Mouse (Mus musculus) erythroid progenitor cell, adult 5-6 weeks (primary cell): ENCODE measurements around the gene Hsf2. TPM values are rescaled to one million over a fixed set of nuclear protein-coding genes. Genes with fewer than 3 reads are reported as not detected.
"Not testable (repeated sequence)": the region's sequence is repeated elsewhere in the genome, so short reads cannot be mapped to it uniquely, and the experiment has no call there.

Experiments
- ATAC-seq: replicated peaks from 2 replicates; pipeline ENCODE4 v1.8.0; 2016; ENCODE audit warnings: moderate number of reproducible peaks, mild to moderate bottlenecking, moderate TSS enrichment, inconsistent platforms; ENCODE audit not compliant: poor library complexity, low FRiP score, severe bottlenecking
- total RNA-seq, 2 experiments: library from RNA; stranded (forward) in 1 of 2; stranded (reverse) in 1 of 2; fragments of 150-400 nt in 1 of 2; fragments of 186-747, 209-891 nt in 1 of 2; gene quantifications; 2 replicates each; pipeline versions ENCODE4 v1.2.3 to v1.2.4; 2015 to 2017; ENCODE audit warnings: low replicate concordance in 2 of 2

Hsf2 gene
- total RNA-seq (2015; ENCODE audit: low replicate concordance) (1.8 TPM in 1 of 2 replicates, not detected in the other), total RNA-seq (2017; ENCODE audit: low replicate concordance) (1.3 TPM in 1 of 2 replicates, not detected in the other)

GRCm38 (mm10) chr10:57485908-57486541 lies at the start of gene Hsf2:
TSS of gene Hsf2 (plus strand) at chr10:57486385.
- ATAC-seq, result peak; percentile 95

DNA sequence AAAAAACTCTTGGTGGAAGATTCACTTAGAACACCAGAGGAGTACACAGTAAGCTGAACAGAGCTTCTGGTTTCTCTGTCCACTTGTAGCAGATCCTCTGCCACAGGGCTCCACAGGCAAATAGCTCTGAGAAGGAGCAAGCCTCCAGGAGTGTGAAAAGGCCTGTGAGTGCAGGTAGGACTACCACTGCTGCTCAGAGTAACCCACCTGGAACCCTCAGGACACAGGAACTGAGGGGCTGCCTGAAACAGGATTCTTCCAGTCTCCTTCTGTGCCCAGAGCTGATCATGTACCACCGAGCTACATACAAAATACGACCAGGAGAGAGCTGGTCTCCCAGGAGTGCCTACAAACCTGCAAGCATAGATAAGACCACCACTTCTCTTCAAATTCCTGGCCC lies 48.3 kb upstream of the Hsf2 start:
- ATAC-seq, result no peak

DNA sequence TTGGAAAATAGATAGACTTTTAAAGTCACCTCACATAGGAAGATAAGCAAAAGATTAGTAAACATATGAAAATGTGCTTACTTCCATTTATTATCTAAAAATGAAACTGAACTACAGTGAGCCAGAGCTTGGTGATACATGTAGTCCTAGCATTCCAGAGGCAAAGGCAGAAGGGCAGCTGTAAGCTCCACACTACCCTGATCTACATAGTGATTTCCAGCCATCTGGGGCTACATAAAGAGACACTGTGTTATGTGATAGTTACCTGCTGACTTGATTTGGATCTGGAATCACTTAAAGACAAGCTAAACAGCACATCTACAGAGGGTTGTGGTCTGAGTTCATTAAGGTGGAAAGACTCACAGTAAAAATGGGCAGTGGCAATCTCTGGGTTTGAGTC lies 45.1 kb upstream of the Hsf2 start:
- no peak for ATAC-seq

DNA sequence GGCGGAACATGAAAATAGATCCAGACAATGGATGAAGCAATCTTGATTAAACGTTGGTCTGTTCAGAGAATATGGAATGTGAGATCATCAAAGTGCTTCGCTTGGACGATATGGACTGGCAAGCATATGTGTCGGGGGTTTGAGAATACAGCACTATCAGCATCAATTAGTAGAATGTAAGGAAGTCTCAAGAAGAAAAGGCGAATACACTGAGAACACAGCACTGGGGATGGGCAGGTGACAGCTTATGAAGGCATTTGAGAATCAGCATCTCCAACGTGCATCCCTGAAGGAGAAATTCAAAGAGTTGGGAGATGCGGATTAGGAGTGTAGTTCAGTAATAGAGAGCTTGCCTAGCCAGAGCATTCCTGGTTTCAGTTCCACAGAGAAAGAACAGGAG lies 41.8 kb upstream of the Hsf2 start:
- no peak for ATAC-seq

DNA sequence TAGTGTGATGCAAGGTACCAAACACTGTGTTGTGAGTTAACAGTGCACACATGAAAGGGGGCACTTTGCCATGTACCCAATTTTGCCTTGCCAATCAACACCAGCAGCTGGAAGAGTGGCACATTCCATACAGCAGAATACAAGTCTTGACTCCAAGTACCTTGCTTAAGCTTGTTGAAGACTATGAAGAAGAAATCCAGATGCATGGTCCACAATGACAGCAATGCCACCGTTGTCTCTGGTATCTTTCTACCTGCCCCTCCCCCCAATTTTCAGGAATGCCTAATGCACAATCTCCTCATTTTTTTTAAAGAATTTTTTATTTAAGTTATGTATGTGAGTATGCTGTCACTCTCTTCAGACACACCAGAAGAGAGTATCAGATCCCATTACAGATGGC lies 40.5 kb upstream of the Hsf2 start:
- no peak for ATAC-seq

DNA sequence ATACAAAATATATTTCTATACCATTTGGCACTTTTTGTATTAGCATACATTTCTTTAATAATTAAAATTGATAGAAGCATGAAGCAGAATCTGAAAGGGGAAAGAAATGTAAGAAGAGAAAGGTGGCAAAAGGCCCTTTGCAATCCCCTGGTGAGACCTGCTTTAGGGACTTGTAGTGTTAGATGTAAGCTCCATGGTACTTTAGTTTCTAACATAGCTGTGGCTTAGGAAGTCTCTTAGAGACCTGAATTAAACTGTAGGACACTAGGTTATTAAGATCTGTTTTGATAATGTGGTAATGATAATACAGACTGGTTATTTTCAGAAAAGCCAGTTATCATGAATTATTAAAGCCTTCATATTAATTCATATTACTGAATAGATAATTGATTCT lies 38.5 kb upstream of the Hsf2 start:
- ATAC-seq, result no peak

GRCm38 (mm10) chr10:57448051-57448716 lies 38.0 kb upstream of the Hsf2 start:
- peak; percentile 82 for ATAC-seq

DNA sequence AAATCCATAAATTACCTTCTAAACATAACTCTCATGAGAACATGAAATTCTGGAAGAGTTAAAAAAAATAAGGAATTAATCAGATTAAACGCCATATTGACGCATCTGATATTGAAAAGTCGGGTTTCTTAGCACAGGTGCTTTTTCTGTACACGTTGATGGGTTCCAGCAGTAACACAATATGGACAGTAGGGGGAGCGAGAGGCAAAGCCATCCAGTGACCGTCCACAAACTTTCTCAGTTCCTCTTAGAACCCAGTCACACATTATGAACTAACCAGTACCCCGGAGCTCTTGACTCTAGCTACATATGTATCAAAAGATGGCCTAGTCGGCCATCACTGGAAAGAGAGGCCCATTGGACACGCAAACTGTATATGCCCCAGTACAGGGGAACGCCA lies 22.9 kb upstream of the Hsf2 start:
- ATAC-seq, result not testable (repeated sequence)

DNA sequence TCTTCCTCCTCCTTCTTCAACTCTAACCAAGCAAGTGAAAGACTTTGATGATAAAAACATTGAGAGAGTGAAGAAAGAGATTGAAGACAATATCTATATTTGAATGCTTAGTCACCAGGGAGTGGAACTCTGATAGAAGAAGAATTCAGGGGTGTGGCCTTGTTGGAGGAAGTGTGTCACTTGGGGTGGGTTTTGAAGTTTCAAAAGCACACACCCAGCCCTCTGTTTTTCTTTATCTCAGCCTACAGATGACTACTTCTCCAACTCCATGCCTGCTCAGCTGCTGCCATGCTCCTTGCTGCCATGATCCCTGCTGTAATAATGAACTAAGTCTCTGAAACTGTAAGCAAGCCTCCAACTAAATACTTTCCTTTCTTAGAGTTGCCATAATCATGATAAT lies 20.4 kb upstream of the Hsf2 start:
- ATAC-seq, result no peak

- no peak for ATAC-seq
Measured at GRCm38 (mm10) chr10:57477121-57477843, 8.9 kb upstream of the Hsf2 start.

DNA sequence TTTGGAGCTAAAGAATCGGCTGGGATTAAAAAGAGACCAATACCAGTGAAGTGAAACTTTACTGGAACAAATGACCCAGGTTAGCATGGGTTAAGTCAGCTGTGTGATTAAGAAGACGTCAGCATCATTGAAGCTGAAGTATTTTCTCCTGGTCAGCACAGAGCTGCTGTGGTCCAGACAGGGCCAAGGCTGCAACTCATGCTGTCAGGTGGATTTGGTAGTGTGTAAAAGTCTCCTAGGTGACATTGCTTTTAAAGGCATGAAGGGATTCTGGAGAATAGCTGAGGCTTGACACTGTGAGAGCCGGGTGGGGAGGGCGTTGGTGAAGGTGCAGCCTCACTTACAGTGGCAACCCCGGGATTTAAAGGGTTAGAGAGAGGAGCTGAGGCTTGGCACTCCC lies 4.5 kb upstream of the Hsf2 start:
- no peak for ATAC-seq

DNA sequence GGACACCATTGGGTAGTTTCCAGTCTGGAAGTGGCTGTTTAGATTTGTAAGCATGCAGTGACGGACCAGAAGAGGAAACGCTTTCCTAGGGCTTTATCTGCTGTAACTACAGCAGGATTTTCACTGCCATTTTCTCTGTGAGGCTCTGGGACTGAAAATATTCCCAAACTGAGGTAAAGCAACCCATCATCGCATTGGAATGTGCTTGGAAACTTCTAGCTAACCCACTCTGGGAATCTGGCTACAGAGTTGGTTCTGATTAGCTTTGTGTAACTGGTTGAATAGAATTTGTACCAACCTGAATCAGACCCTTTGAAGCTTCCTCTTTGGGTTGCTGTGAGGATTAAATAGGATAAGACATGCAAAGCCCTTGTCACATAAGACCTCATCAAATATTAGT lies 1.4 kb upstream of the Hsf2 start:
- ATAC-seq, result no peak

DNA sequence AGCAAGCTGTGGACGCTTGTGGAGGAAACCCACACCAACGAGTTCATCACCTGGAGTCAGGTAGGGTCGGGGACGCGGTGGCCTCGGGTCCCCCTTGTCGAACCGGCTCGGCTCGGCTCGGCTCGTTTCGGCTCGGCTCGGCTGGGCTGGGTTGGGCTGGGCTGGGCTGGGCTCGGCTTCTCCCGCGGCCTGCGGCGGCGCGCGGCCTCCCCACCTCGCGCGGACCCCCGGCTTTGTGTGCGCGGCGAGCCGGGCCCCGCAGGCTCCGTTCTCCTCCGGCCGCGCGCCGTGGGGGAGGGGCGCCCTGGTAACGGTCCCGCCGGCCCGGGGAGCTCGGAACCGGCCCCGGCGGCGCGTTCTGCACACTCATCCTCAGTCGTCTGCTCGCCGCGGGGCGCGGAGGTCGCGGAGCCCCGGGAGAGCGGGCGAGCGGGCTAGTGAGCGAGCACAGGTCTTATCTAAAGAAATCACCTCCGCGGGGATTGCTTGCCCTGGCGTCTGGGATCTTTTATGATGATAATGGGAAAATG lies 422 bp downstream of the Hsf2 start:
- no peak for ATAC-seq

GRCm38 (mm10) chr10:57487201-57487600 lies 1.0 kb downstream of the Hsf2 start:
- no peak for ATAC-seq

- ATAC-seq, result no peak
Measured at GRCm38 (mm10) chr10:57488591-57488990, 2.4 kb downstream of the Hsf2 start.

DNA sequence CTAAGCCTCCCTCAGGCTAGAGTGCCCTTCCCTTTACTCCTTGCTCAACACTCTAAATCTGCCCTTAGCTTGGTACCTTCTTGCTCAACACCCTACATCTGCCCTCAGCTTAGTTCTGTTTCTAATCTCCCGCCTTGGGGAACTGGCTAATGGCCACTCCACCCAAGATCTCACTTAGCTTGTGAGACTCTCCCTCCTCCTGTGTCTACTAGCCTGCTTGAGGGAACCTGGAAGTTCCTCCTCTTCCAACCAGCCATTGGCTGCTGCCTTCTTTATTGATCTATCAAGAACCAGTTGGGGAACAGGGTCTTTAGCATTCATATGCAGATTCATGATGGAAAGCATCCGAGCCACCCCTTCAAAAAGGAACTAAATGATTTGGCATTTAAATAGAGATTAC lies 5.9 kb downstream of the Hsf2 start:
- ATAC-seq, result no peak

DNA sequence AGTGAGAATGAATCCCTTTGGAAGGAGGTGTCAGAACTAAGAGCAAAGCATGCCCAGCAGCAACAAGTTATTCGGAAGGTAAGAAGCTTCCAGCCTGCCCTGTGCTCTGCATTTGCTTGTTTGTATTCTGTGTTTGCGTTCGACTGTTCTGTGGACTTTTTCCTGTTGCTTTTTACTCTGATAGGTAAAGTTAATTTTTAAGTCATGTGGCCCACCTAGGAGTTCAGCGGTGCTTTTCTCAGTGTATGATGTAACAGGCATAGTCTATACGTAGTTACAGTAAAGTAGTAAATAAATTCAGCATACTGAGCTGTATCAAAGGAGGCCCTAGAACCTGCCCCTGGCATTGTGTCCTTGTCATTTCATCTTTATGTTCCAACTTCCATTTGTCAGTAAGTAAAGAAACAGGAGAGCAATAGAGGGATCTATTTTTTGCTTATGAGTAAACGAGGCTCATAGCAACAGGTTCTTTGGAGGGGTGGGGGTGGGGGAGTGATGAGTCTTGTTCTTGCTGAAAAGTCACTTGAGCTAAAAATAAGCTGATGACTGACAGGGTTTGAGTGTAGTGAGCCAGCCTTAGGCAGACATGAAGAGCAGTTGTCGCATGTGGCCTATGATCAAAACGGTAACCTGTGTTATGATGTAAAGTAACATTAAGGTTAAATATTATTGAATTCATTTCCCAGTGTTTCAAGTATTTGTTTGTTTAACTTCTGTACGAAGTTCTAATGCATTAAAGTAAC lies 13.4 kb downstream of the Hsf2 start:
- ATAC-seq, result no peak

- 0 out of 2 replicates have a peak, but pooled peaks have one; percentile 30 for ATAC-seq
Measured at GRCm38 (mm10) chr10:57514616-57515015, 28.4 kb downstream of the Hsf2 start.

GRCm38 (mm10) chr10:57515278-57515677 lies 29.1 kb downstream of the Hsf2 start:
- ATAC-seq, result no peak

- no peak for ATAC-seq
Measured at GRCm38 (mm10) chr10:57526469-57526868, 40.3 kb downstream of the Hsf2 start.
